Mouse (Mus musculus): Measurements from ENCODE around the gene Mfng. TPM values are rescaled to one million over a fixed set of nuclear protein-coding genes. Genes with fewer than 3 reads are reported as not detected.

Mfng gene
- polyA plus RNA-seq, 1 experiment from 2014 or later, result 8.3 TPM

Other genes with a start within 250 kb of the Mfng start
- gene C1qtnf6, start 242.1 kb downstream of the Mfng start, polyA plus RNA-seq (2014; fragmentation: Nextera tagmentation; extraction: Ambion mirVana), result 38.4 and 41.1 TPM in 2 replicates
- gene Sstr3, start 228.8 kb downstream of the Mfng start, polyA plus RNA-seq (2014; fragmentation: Nextera tagmentation; extraction: Ambion mirVana), result not detected in 2 replicates
- 8.1 and 10.0 TPM in 2 replicates for gene Rac2, start 200.7 kb downstream of the Mfng start, polyA plus RNA-seq (2014; fragmentation: Nextera tagmentation; extraction: Ambion mirVana)
- gene Cyth4, start 176.4 kb downstream of the Mfng start, polyA plus RNA-seq (2014; fragmentation: Nextera tagmentation; extraction: Ambion mirVana), result 2.4 and 3.3 TPM in 2 replicates
- not detected in 2 replicates for gene Elfn2, start 54.7 kb downstream of the Mfng start, polyA plus RNA-seq (2014; fragmentation: Nextera tagmentation; extraction: Ambion mirVana)
- gene Card10, start 29.6 kb upstream of the Mfng start, polyA plus RNA-seq (2014; fragmentation: Nextera tagmentation; extraction: Ambion mirVana), result 6.5 and 7.1 TPM in 2 replicates
- gene Cdc42ep1, start 69.1 kb upstream of the Mfng start, polyA plus RNA-seq (2014; fragmentation: Nextera tagmentation; extraction: Ambion mirVana), result 29.0 and 30.1 TPM in 2 replicates
- gene Lgals2, start 82.1 kb upstream of the Mfng start, polyA plus RNA-seq (2014; fragmentation: Nextera tagmentation; extraction: Ambion mirVana), result not detected in 2 replicates
- gene Gga1, start 103.7 kb upstream of the Mfng start, polyA plus RNA-seq (2014; fragmentation: Nextera tagmentation; extraction: Ambion mirVana), result 30.7 and 33.2 TPM in 2 replicates
- gene Gm49510, start 126.2 kb upstream of the Mfng start, polyA plus RNA-seq (2014; fragmentation: Nextera tagmentation; extraction: Ambion mirVana), result 0.16 TPM in 1 of 2 replicates, not detected in the other
- 13.6 and 14.5 TPM in 2 replicates for gene Sh3bp1, start 126.3 kb upstream of the Mfng start, polyA plus RNA-seq (2014; fragmentation: Nextera tagmentation; extraction: Ambion mirVana)
- gene Pdxp, start 140.4 kb upstream of the Mfng start, polyA plus RNA-seq (2014; fragmentation: Nextera tagmentation; extraction: Ambion mirVana), result 26.2 and 26.6 TPM in 2 replicates
- gene Lgals1, start 153.2 kb upstream of the Mfng start, polyA plus RNA-seq (2014; fragmentation: Nextera tagmentation; extraction: Ambion mirVana), result 708 and 842 TPM in 2 replicates
- 30.5 and 32.6 TPM in 2 replicates for gene Nol12, start 161.5 kb upstream of the Mfng start, polyA plus RNA-seq (2014; fragmentation: Nextera tagmentation; extraction: Ambion mirVana)
- gene Triobp, start 174.2 kb upstream of the Mfng start, polyA plus RNA-seq (2014; fragmentation: Nextera tagmentation; extraction: Ambion mirVana), result 34.9 and 41.1 TPM in 2 replicates